Mouse (Mus musculus) liver, adult 2 months (tissue): ENCODE results near the gene Heatr4. TPM values are rescaled to one million over a fixed set of nuclear protein-coding genes. Genes with fewer than 3 reads are reported as not detected.
A peak's percentile ranks its signal among the peaks of the same experiment; 100 is the strongest.
"Not testable (repeated sequence)": the region's sequence is repeated elsewhere in the genome, so short reads cannot be mapped to it uniquely, and the experiment has no call there.

Experiments
- DNase-seq: peaks from one replicate; pipeline ENCODE4 v3.0.0-alpha.2; 2011; ENCODE audit warnings: low read depth, low spot score; ENCODE audit errors: extremely low read depth
- H3K27ac ChIP-seq: fragments of 200-500 bp; replicated peaks from 2 replicates; pipeline ENCODE4 v1.5.1; 2012; ENCODE audit warnings: low read depth, mild to moderate bottlenecking, control low read depth, inconsistent platforms, low read length; ENCODE audit not compliant: insufficient read depth
- H3K27me3 ChIP-seq: fragments of 200-500 bp; 2 replicates; pipeline ENCODE4 v1.6.1; 2012; ENCODE audit warnings: mild to moderate bottlenecking, moderate library complexity, low read length, inconsistent platforms; ENCODE audit not compliant: control insufficient read depth, insufficient read depth
- H3K36me3 ChIP-seq: fragments of 200-500 bp; 2 replicates; pipeline ENCODE4 v1.6.1; 2012; ENCODE audit warnings: low read length, inconsistent platforms; ENCODE audit not compliant: control insufficient read depth, insufficient read depth
- H3K4me1 ChIP-seq: fragments of 200-500 bp; 2 replicates; pipeline ENCODE4 v1.6.1; 2011; ENCODE audit warnings: low read length; ENCODE audit not compliant: control insufficient read depth, insufficient read depth
- H3K4me3 ChIP-seq: fragments of 200-500 bp; 2 replicates; pipeline ENCODE4 v1.5.1; 2011; ENCODE audit warnings: low read depth, mild to moderate bottlenecking, control low read depth, low read length, moderate library complexity; ENCODE audit not compliant: insufficient read depth
- H3K79me2 ChIP-seq: fragments of 200-500 bp; 2 replicates; pipeline ENCODE4 v1.6.1; 2012; ENCODE audit warnings: inconsistent platforms, mild to moderate bottlenecking, low read length, moderate library complexity; ENCODE audit not compliant: control insufficient read depth, insufficient read depth
- H3K9ac ChIP-seq: fragments of 200-500 bp; 2 replicates; pipeline ENCODE4 v1.6.1; 2012; ENCODE audit warnings: low read depth, mild to moderate bottlenecking, control low read depth, inconsistent platforms, low read length
- CTCF ChIP-seq: fragments of 200-500 bp; IDR thresholded peaks from 2 replicates; pipeline ENCODE4 v1.5.1; 2011; ENCODE audit warnings: low read depth, low read length, control low read depth
- POLR2A ChIP-seq: fragments of 200-500 bp; IDR thresholded peaks from 2 replicates; pipeline ENCODE4 v1.6.1; 2011; ENCODE audit warnings: low read length, control low read depth; ENCODE audit not compliant: insufficient read depth; ENCODE audit errors: extremely low read depth
- WGBS: fragments of 180-500 bp; shearing (Covaris S2); methylation state at CpG from one replicate; pipeline ENCODE4 v1.1.7; 2018; 5-methylcytosine and 5-hydroxymethylcytosine counted together
- polyA plus RNA-seq: library from polyadenylated mRNA; depleted of rRNA; stranded (reverse); fragments of >200 nt; gene quantifications from 2 replicates; pipeline ENCODE4 v1.2.3, GENCODE M21; 2012
- total RNA-seq: library from RNA; depleted of rRNA; stranded (reverse); fragments of >200 nt; gene quantifications from 2 replicates; pipeline ENCODE4 v1.2.3, GENCODE M21; 2014

Heatr4 gene
- total and polyA plus RNA-seq, 2 experiments: not detected

DNA sequence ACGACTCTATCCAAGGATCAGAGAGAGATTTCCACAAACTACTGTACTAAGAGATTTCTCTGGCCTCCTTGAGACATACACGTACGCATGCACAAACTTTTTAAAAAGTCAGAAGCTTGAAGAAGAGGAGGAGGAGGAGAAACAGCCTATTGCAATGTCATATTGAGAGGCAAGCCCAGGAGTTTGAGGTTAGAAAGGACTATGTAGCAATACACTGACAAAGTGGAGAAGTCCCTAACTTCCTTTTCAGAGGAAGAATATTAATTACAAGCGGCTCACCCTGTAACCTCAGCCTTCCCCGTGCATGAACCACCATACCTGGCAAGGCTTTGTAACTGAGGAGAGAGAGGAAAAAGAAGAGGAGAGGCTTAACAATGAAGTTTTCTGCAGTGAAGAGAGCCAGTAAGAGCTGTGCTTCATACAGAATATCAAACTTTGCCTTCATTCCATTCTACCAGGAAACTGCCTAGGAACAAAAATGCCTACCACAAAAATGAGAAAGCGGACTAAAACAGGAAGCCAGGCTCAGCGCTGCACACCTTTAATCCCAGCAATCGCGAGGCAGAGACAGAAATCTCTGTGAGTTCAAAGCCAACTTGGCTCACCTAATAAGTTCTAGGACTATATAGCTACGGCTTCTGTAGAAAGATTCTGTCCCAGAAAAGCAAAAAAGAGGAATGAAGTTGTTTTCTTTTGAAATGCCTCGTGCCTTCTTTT, 34.7 kb downstream of the Heatr4 start:
- Histone ChIP-seq H3K4me3 (peak overlapping the region; percentile 77), H3K27me3 (no peaks in the 10 kb centered on the region), H3K4me1 (peaks cover 14% of the 10 kb centered on the region), H3K79me2 (peaks cover 5% of the 10 kb centered on the region; the same call in 1 of the 2 replicates), H3K9ac (peak overlapping the region; percentile 54), H3K36me3 (no peaks in the 10 kb centered on the region), H3K27ac (0 out of 2 replicates have a peak overlapping the region, but pooled peaks have one; percentile 4)
- 33% methylated on average over 11 of the region's 11 CpGs for WGBS
- DNase-seq: peak; percentile 14
- TF ChIP-seq CTCF (no peak), POLR2A (no peak)

- H3K27ac ChIP-seq: no peak overlapping the region
Measured at GRCm38 (mm10) chr12:83949043-83949442, 35.6 kb downstream of the Heatr4 start.

DNA sequence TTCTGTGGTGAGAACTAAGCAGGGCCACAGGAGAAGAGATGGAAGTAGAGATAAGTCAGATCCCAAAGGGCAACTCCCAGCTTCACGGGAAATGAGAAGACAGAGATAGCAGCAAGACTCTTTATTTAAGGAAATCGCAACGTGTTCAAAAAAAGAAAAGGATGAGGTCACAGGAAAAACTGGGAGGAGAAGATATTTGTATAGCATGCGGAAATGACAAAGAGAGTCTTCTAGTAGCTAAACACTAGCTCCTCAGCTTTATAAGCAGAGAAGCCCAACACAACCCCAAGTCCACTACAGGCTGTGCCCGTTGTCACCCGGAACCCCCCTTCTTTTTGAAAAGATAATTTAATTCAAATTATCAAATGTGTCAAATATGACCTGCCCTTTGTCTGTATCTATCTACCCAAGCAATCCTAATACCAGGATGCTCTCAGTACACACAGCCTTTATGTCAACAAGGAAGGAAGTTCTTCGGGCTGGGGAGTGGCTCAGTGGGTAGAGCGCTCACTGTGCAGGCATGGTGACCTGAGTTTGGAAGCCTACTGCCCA, 37.3 kb downstream of the Heatr4 start:
- peaks cover 5% of the 10 kb centered on the region; the same call in 1 of the 2 replicates for H3K79me2 ChIP-seq
- TF ChIP-seq POLR2A (no peak), CTCF (no peak)
- no peaks in the 10 kb centered on the region for H3K36me3 ChIP-seq
- H3K27ac ChIP-seq: peak overlapping the region; percentile 28; the same call in 1 of the 2 replicates
- no peak overlapping the region for H3K4me3 ChIP-seq
- H3K4me1 ChIP-seq: peaks cover 8% of the 10 kb centered on the region
- 71% methylated on average over 8 of the region's 8 CpGs for WGBS
- no peaks in the 10 kb centered on the region for H3K27me3 ChIP-seq
- peak; percentile 21 for DNase-seq
- H3K9ac ChIP-seq: no peak overlapping the region

More at GRCm38 (mm10) chr12:83949043-83949442, 35.6 kb downstream of the Heatr4 start:
- Histone ChIP-seq H3K79me2 (peaks cover 5% of the 10 kb centered on the region; the same call in 1 of the 2 replicates), H3K27me3 (no peaks in the 10 kb centered on the region), H3K9ac (no peak overlapping the region), H3K4me3 (no peak overlapping the region), H3K36me3 (no peaks in the 10 kb centered on the region), H3K4me1 (peaks cover 14% of the 10 kb centered on the region)
- TF ChIP-seq CTCF (no peak), POLR2A (no peak)
- WGBS: 73% methylated on average over 4 of the region's 4 CpGs
- no peak for DNase-seq

- Histone ChIP-seq H3K9ac (no peak overlapping the region), H3K4me1 (peaks cover 2% of the 10 kb centered on the region; the same call in 1 of the 2 replicates), H3K27me3 (no peaks in the 10 kb centered on the region), H3K27ac (no peak overlapping the region), H3K79me2 (no peaks in the 10 kb centered on the region), H3K4me3 (no peak overlapping the region), H3K36me3 (no peaks in the 10 kb centered on the region)
- DNase-seq: no peak
- TF ChIP-seq POLR2A (no peak), CTCF (no peak)
- 91% methylated on average over 3 of the region's 3 CpGs for WGBS
Measured at GRCm38 (mm10) chr12:83941938-83942337, 42.7 kb downstream of the Heatr4 start.

DNA sequence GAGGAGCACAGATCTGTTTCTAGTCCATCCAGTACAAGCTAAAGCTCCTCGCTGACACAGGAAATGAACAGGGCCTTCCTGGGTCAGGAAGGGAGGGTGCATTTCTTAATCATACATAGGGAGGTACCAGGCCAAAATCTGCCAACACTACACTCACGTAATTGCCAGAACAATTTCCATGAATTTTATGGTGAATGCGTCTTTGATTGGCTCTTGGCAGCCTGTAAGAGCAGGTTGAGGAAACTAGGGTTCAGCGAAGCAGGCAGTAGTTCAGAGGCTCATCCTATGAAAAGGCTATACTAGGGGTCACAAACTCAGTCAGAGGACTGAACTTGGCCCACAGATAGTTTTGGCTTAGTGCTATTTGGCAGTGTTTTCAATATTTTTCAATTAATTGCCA, 44.6 kb downstream of the Heatr4 start:
- peak; percentile 78 for DNase-seq
- Histone ChIP-seq H3K36me3 (no peaks in the 10 kb centered on the region), H3K27me3 (no peaks in the 10 kb centered on the region), H3K4me1 (peaks cover 2% of the 10 kb centered on the region; the same call in 1 of the 2 replicates), H3K79me2 (no peaks in the 10 kb centered on the region), H3K4me3 (no peak overlapping the region), H3K9ac (no peak overlapping the region), H3K27ac (peak overlapping the region; percentile 39)
- 10% methylated on average over 4 of the region's 4 CpGs for WGBS
- TF ChIP-seq CTCF (no peak), POLR2A (no peak)

- peaks cover 2% of the 10 kb centered on the region; the same call in 1 of the 2 replicates for H3K4me1 ChIP-seq
- H3K4me3 ChIP-seq: no peak overlapping the region
- H3K36me3 ChIP-seq: no peaks in the 10 kb centered on the region
- no peak overlapping the region for H3K9ac ChIP-seq
- H3K79me2 ChIP-seq: no peaks in the 10 kb centered on the region
- no peak overlapping the region for H3K27ac ChIP-seq
- TF ChIP-seq POLR2A (no peak), CTCF (no peak)
- no peak for DNase-seq
- WGBS: 85% methylated on average over 2 of the region's 2 CpGs
- no peaks in the 10 kb centered on the region for H3K27me3 ChIP-seq
Measured at GRCm38 (mm10) chr12:83939332-83939731, 45.3 kb downstream of the Heatr4 start.

GRCm38 (mm10) chr12:83938592-83938991, 46.1 kb downstream of the Heatr4 start:
- H3K27ac ChIP-seq, DNase-seq: not testable (repeated sequence)
- WGBS: 13% methylated on average over 1 of the region's 1 CpGs

More at GRCm38 (mm10) chr12:83938592-83938991, 46.1 kb downstream of the Heatr4 start:
- not testable (repeated sequence) for H3K9ac ChIP-seq, H3K27me3 ChIP-seq, H3K79me2 ChIP-seq, H3K36me3 ChIP-seq, H3K4me1 ChIP-seq, H3K4me3 ChIP-seq
